Mouse (Mus musculus) embryonic fibroblast, embryonic 13.5 days (primary cell): ENCODE results near the gene Idh3a. TPM values are rescaled to one million over a fixed set of nuclear protein-coding genes. Genes with fewer than 3 reads are reported as not detected.

Experiments
- H3K27ac ChIP-seq: 2 replicates; pipeline ENCODE4 v1.5.1; 2012; ENCODE audit warnings: low read length, control low read depth, inconsistent platforms; ENCODE audit not compliant: insufficient read depth
- H3K4me1 ChIP-seq: 2 replicates; pipeline ENCODE4 v1.6.1; 2011; ENCODE audit warnings: low read length; ENCODE audit not compliant: control insufficient read depth, insufficient read depth
- H3K4me3 ChIP-seq: 2 replicates; pipeline ENCODE4 v1.5.1; 2011; ENCODE audit warnings: mild to moderate bottlenecking, control low read depth, low read length; ENCODE audit not compliant: insufficient read depth
- CTCF ChIP-seq: IDR thresholded peaks from 2 replicates; pipeline ENCODE4 v1.5.1; 2011; ENCODE audit warnings: mild to moderate bottlenecking, control low read depth, low read length, moderate library complexity, borderline replicate concordance; ENCODE audit not compliant: insufficient read depth
- POLR2A ChIP-seq: IDR thresholded peaks from 2 replicates; pipeline ENCODE4 v1.6.1; 2011; ENCODE audit warnings: low read depth, mild to moderate bottlenecking, control low read depth, low read length, moderate library complexity
- polyA plus RNA-seq: library from polyadenylated mRNA; stranded (reverse); fragments of >200 nt; gene quantifications from 2 replicates; pipeline ENCODE4 v1.2.4, GENCODE M21; 2011; ENCODE audit warnings: low read depth; ENCODE audit not compliant: missing spikeins, insufficient read length

Idh3a gene
- polyA plus RNA-seq, 1 experiment, result 84.8 TPM

DNA sequence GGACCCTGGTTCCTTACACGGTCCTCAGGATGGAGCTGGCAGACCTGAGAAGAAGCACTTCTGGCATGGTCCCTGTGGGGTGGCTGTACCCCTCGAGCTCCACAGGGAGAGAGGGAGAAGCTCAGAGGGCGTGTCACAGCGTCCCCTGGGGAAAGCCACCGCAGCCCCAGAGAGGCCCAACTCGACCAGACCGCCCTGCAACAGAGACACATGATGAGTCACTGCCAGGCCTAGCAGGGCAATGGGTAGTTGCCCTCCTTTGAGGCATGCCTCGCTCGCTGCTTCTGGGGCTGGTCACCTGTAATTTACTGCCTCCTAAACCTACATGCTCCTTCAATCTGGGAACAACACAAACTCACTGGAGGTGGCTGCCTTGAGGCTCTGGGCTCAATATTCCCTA, 60.1 kb downstream of the Idh3a start:
- Histone ChIP-seq H3K27ac (no peak overlapping the region), H3K4me3 (no peak overlapping the region), H3K4me1 (peaks cover 13% of the 10 kb centered on the region)
- TF ChIP-seq POLR2A, result no peak
- no peak for TF ChIP-seq CTCF

- TF ChIP-seq CTCF, result no peak
- TF ChIP-seq POLR2A, result no peak
- H3K4me3 ChIP-seq, result no peak overlapping the region
- H3K4me1 ChIP-seq, result peaks cover 9% of the 10 kb centered on the region
- H3K27ac ChIP-seq, result no peak overlapping the region
Measured at GRCm38 (mm10) chr9:54647456-54647855, 61.3 kb downstream of the Idh3a start.

DNA sequence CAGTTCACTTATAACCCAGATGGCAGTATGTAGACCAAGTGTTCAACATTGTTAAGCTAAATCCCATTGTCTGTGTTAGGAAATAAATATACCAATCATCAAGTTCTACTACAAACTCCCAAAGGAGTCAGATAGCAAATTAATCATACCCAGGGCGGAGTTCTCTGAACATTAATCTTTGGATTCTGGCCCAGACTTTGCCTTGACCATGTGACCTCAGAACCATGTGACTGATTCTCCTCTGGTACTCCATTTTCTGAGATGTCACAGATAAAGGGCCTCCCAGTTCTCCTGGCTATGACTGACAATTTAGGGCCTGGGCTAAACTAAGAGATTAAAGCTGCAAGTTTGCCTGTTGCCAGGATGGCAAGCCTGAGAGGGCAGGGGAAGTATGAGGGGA, 63.2 kb downstream of the Idh3a start:
- Histone ChIP-seq H3K27ac (no peak overlapping the region), H3K4me1 (peaks cover 6% of the 10 kb centered on the region), H3K4me3 (no peak overlapping the region)
- TF ChIP-seq CTCF (no peak), POLR2A (no peak)

DNA sequence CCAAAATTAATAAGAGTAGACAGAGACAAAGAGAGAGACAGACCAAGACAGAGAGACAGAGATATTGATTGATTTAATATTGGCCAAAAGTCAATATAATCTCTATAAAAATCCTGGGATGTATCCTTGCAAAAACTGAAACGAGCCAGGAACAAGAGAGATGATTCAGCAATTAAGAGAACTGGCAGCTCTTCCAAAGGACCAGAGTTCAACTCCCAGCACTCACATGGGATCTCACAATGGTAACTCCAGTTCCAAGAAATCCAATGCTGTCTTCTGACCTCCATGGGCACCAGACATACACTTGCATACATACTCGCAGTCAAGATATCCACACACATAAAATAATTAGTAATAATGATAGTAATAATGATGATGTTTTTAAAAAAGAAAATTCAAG, 66.6 kb downstream of the Idh3a start:
- H3K4me1 ChIP-seq, result no peaks in the 10 kb centered on the region
- no peak for TF ChIP-seq POLR2A
- TF ChIP-seq CTCF, result no peak
- no peak overlapping the region for H3K4me3 ChIP-seq
- no peak overlapping the region for H3K27ac ChIP-seq

Other genes starting within 250 kb of the Idh3a start
- gene Dmxl2, start 84.7 kb upstream of the Idh3a start, polyA plus RNA-seq, result 6.0 and 6.4 TPM in 2 replicates
- gene Sh2d7, start 47.4 kb upstream of the Idh3a start, polyA plus RNA-seq, result not detected in 2 replicates
- 6.0 and 7.6 TPM in 2 replicates for gene Cib2, start 26.1 kb upstream of the Idh3a start, polyA plus RNA-seq
- 0.55 and 0.56 TPM in 2 replicates for gene Acsbg1, start 75.5 kb downstream of the Idh3a start, polyA plus RNA-seq
- 14.7 and 16.3 TPM in 2 replicates for gene Dnaja4, start 112.5 kb downstream of the Idh3a start, polyA plus RNA-seq
- 80.0 and 81.6 TPM in 2 replicates for gene Wdr61, start 148.2 kb downstream of the Idh3a start, polyA plus RNA-seq
- gene Crabp1, start 178.4 kb downstream of the Idh3a start, polyA plus RNA-seq, result 344 and 514 TPM in 2 replicates